Mouse (Mus musculus): ENCODE measurements at regions not wholly inside any gene's neighbourhood (a gene's known extent, or its start where the extent isn't known, plus 50 kb on each side); places are given as distances from the start of the nearest gene placed in this dataset.

- DNase-seq, result peak; percentile 37
Measured at GRCm38 (mm10) chr19:15201262-15201661, 603.4 kb upstream of the Tle4 start.

- DNase-seq, result no peak
Measured at GRCm38 (mm10) chr19:15200792-15201191, 602.9 kb upstream of the Tle4 start.

- DNase-seq, result no peak
Measured at GRCm38 (mm10) chr19:15200361-15200760, 602.5 kb upstream of the Tle4 start.

GRCm38 (mm10) chr19:15199692-15200091, 601.8 kb upstream of the Tle4 start:
- DNase-seq, result no peak

GRCm38 (mm10) chr19:15175221-15175620, 577.4 kb upstream of the Tle4 start:
- no peak for DNase-seq

GRCm38 (mm10) chr19:15173301-15173700, 575.5 kb upstream of the Tle4 start:
- no peak for DNase-seq

DNA sequence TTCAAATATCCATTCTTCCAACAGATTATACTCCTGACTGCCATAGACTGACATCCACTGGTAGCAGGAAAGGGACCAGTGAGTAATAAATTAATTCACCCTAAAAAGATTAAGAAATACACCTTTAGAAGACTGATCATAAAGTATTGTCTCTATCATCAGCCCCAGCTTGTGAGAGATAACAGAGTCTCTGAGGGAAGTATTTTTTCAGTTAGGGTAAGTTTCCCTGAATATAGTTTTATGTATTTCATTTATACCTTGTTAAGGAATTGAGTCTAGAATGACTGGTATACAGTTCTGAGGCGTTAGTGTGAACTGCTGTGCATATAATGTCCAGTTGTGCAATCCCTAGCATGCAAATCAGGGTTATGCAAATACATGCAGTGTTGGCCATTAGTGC, 569.3 kb upstream of the Tle4 start:
- no peak for DNase-seq

DNA sequence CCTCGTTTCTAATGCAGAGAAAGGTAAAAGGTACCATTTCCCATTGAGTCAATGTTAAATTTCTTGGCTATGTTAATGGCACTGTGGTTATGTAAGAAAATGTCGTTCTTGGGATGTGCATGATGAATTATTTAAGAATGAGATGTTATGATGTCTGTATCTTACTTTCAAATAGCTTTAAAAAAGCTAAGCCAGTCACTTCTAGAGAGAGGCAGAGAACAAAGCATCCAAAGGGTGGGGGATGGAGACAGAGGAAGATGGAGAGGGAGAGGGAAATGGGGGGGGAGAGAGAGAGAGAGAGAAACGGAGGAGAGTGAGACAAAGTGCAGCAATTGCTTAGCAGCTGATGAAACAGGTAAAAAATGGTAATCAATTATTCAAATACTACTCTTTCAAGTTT, 562.8 kb upstream of the Tle4 start:
- no peak for DNase-seq

DNA sequence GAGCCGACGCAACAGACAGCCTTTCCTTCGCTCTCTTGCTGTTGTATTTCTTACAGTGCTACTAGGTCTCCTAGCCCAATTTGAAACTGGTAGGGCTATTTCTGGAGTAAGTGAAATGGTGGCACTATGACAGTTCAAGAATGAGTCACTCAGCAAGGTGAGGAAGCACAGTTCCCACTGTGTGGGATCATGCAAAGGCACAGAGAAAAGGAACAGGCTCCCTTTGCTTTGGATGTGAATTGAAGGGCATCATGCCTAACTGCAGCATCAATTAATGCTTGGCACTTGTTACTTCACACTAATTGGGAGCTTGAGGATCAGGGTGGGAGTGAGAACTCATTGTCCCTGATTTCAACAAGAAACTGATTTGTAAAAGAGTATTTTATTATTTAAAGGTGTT, 560.8 kb upstream of the Tle4 start:
- DNase-seq, result no peak

- no peak for DNase-seq
Measured at GRCm38 (mm10) chr19:15158177-15158576, 560.3 kb upstream of the Tle4 start.

DNA sequence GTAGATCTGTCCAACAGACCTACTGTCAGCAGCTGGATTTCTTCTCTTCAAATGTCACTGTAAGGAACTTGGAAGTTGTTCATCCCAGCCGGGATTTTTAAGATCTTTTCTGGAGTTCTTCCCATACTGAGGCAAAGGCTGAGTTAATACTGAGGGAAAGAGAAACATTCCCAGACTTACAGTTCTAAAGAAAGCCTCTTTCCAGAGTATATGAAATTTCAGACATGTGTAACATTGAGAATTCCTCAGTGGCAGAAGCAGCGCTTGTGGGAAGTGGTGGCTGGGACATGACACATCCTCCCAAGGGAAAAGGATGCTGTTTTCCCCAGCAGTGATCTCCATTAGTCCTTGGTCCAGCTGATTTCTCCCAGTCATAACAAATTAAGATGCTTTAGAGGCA, 556.8 kb upstream of the Tle4 start:
- DNase-seq, result no peak

GRCm38 (mm10) chr19:15146325-15146724, 548.5 kb upstream of the Tle4 start:
- no peak for DNase-seq

GRCm38 (mm10) chr19:15127122-15127521, 529.3 kb upstream of the Tle4 start:
- DNase-seq, result peak; percentile 19

- peak; percentile 2 for DNase-seq
Measured at GRCm38 (mm10) chr19:15108441-15109026, 510.7 kb upstream of the Tle4 start.

GRCm38 (mm10) chr19:15095054-15095453, 497.2 kb upstream of the Tle4 start:
- DNase-seq, result no peak

- no peak for DNase-seq
Measured at GRCm38 (mm10) chr19:15093534-15093933, 495.7 kb upstream of the Tle4 start.

DNA sequence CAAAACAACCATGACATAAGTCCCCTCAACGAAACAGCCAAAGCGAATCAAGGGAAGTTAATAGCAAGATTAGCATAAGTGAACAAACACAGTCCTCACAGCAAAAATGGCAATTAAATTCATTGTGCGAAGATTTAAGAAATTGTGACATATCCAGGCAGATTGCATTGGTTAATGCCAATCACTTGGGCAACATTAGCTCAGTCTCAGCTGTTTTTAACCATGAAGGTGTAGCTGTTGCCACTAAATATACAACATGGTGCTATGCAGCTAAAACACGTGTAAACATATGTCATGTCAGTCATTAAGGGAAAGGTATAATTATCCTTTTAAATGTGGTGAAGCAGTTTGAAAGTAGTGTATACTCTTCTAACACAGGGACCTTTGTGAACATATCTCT, 482.8 kb upstream of the Tle4 start:
- DNase-seq, result no peak

- DNase-seq, result no peak
Measured at GRCm38 (mm10) chr19:15057801-15058200, 459.9 kb upstream of the Tle4 start.

- DNase-seq, result no peak
Measured at GRCm38 (mm10) chr19:15053582-15054141, 455.8 kb upstream of the Tle4 start.

- DNase-seq, result no peak
Measured at GRCm38 (mm10) chr19:15052642-15053239, 454.9 kb upstream of the Tle4 start.

DNA sequence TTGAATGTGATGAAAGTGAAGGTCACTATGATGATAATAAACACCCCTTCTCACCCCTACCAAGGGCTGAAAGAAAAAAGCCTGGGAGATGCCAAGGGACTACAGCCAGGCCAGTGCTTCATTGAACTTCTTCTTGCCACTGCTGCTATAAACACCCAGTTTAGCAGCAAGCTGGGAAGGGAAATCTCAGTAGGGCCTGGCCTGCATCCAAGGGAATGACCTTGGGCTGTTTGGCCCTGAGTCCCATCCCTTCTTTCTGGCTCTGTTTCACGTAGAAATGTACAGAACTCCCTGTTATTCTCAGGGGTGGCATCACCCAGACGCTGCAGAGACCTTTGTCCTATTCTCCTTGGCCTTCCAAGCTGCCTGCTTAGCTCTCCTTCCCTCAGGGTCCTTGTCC, 450.0 kb upstream of the Tle4 start:
- no peak for DNase-seq

GRCm38 (mm10) chr19:15047306-15047868, 449.5 kb upstream of the Tle4 start:
- no peak for DNase-seq

- peak; percentile 80 for DNase-seq
Measured at GRCm38 (mm10) chr19:15035554-15035953, 437.7 kb upstream of the Tle4 start.

- DNase-seq, result no peak
Measured at GRCm38 (mm10) chr19:15033921-15034320, 436.1 kb upstream of the Tle4 start.

GRCm38 (mm10) chr19:15033396-15033795, 435.5 kb upstream of the Tle4 start:
- DNase-seq, result no peak

Data from embryo, embryonic 11 days (tissue).